Mouse (Mus musculus): ENCODE measurements around the gene Ahnak. TPM values are rescaled to one million over a fixed set of nuclear protein-coding genes. Genes with fewer than 3 reads are reported as not detected.

The Ahnak gene
- polyA plus RNA-seq, 1 experiment from 2014 or later, result 38.4 TPM

DNA sequence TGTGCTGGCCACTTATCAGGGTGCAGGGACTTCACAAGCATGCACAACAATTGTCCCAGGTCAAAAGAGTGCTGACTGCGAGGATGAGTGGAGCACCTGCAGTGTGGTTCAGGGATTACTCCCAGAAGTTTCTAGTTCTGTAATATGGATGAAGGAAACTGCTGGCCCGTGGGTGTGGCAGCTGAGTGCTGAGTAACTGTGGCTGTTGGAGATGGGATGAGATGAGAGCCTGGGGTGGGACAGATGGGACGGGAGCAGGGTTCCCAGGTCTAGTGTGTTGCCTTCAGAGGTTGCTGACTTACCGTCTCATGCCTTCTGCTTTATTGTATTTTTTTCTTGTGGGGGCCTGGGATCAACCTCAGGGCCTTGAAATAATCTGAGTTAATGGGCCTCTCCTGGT, 69.9 kb downstream of the Ahnak start:
- Histone ChIP-seq H3K4me1 (replicated peaks) (peaks cover 1% of the 10 kb centered on the region; the same call in 1 of the 2 replicates), H3K4me3 (no peak overlapping the region), H3K27me3 (no peaks in the 10 kb centered on the region), H3K27ac (no peak overlapping the region), H3K9me3 (replicated peaks) (no peaks in the 10 kb centered on the region), H3K4me2 (no peak overlapping the region), H3K36me3 (no peaks in the 10 kb centered on the region), H3K9ac (no peak overlapping the region)
- 70% methylated on average over 4 of the region's 4 CpGs for WGBS
- no peak for ATAC-seq (replicated peaks; ENCODE audit: insufficient number of reproducible peaks, insufficient read depth, low FRiP score, low read depth)

DNA sequence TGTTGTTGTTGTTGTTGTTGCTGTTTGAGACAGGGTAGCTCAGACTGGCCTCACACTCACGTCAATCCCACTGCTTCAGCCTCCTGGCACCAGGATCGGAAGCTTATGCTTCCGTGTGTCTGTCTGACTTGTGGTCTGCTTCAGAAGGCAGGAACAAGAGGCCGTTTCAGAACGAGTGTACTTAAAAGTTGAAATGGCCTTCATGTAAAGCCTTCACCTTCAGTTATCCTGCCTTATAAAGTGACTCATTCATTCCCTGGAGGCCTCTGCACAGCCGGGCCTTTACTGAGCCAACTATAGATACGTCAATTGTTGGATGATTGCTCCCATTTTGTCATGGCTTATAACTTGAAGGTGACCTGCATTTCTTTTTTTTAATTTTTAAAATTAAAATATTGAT, 70.3 kb downstream of the Ahnak start:
- ATAC-seq (replicated peaks; ENCODE audit: insufficient number of reproducible peaks, insufficient read depth, low FRiP score, low read depth), result no peak
- WGBS, result 68% methylated on average over 7 of the region's 7 CpGs
- H3K4me3 ChIP-seq, result no peak overlapping the region
- no peaks in the 10 kb centered on the region for H3K36me3 ChIP-seq
- no peaks in the 10 kb centered on the region for H3K4me1 ChIP-seq (replicated peaks)
- H3K4me2 ChIP-seq, result no peak overlapping the region
- H3K27me3 ChIP-seq, result no peaks in the 10 kb centered on the region
- H3K9ac ChIP-seq, result no peak overlapping the region
- no peak overlapping the region for H3K27ac ChIP-seq
- no peaks in the 10 kb centered on the region for H3K9me3 ChIP-seq (replicated peaks)

DNA sequence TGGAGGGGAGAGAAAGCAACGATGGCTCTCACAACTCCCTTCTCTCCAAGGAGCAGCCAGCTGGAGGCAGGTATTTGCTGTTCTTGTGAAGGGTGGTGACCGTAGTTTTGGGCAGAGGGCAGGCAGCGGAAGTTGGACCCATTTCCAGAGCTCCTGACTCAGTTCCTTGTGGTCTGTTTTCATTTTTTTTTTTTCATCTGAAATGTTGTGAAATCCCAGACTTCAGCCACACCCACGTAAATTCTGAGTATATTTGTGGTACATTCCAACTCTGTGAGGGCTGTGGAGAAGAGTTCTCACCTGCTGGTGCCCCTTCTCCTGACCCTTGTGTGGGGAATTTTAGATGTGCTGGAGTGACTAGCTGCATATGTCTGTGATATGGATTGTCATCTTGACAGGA, 71.0 kb downstream of the Ahnak start:
- no peaks in the 10 kb centered on the region for H3K4me1 ChIP-seq (replicated peaks)
- 75% methylated on average over 4 of the region's 4 CpGs for WGBS
- no peaks in the 10 kb centered on the region for H3K36me3 ChIP-seq
- no peaks in the 10 kb centered on the region for H3K27me3 ChIP-seq
- H3K4me3 ChIP-seq, result no peak overlapping the region
- no peak overlapping the region for H3K4me2 ChIP-seq
- ATAC-seq (replicated peaks; ENCODE audit: insufficient number of reproducible peaks, insufficient read depth, low FRiP score, low read depth), result no peak
- no peaks in the 10 kb centered on the region for H3K9me3 ChIP-seq (replicated peaks)
- no peak overlapping the region for H3K9ac ChIP-seq
- H3K27ac ChIP-seq, result no peak overlapping the region

DNA sequence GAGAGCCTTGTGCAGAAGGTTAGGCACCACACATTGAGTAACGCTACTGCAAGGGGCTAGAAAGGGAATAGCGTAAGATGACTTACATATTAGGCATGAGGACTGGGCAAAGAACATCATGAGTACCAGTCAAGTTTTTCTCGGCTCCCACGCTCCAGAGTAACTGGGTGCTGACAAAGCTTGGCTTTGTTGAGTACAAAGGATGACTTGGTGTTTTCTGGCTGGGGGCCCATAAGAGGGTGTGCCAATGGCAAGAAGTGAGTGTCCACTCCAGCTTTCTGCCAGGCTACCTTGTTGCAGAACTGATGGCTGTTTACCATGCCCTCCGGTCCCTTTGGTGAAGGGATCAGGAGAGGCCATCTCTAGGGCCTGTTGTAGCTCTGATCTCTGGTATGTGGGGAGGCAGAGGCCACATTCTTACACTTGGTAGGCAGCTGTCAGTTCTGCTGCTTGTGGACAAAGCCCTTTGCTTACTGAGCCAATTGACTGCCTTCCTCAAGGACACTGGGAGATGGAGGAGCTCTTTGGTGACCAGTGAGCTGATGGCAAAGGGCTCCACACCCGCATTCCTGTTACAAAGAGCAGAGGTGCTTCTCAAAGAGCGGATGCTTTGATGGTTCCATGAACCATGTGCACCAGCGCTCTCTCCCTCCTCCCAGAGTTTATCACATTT, 72.3 kb downstream of the Ahnak start:
- no peak overlapping the region for H3K9ac ChIP-seq
- no peaks in the 10 kb centered on the region for H3K36me3 ChIP-seq
- WGBS, result 83% methylated on average over 8 of the region's 8 CpGs
- peaks cover 4% of the 10 kb centered on the region for H3K4me1 ChIP-seq (replicated peaks)
- H3K9me3 ChIP-seq (replicated peaks), result no peaks in the 10 kb centered on the region
- H3K27ac ChIP-seq, result no peak overlapping the region
- H3K4me2 ChIP-seq, result no peak overlapping the region
- H3K27me3 ChIP-seq, result no peaks in the 10 kb centered on the region
- H3K4me3 ChIP-seq, result no peak overlapping the region
- no peak for ATAC-seq (replicated peaks; ENCODE audit: insufficient number of reproducible peaks, insufficient read depth, low FRiP score, low read depth)

- peaks cover 6% of the 10 kb centered on the region for H3K4me1 ChIP-seq (replicated peaks)
- H3K27ac ChIP-seq, result no peak overlapping the region
- ATAC-seq (replicated peaks; ENCODE audit: insufficient number of reproducible peaks, insufficient read depth, low FRiP score, low read depth), result no peak
- no peaks in the 10 kb centered on the region for H3K9me3 ChIP-seq (replicated peaks)
- no peak overlapping the region for H3K4me2 ChIP-seq
- no peak overlapping the region for H3K9ac ChIP-seq
- H3K4me3 ChIP-seq, result no peak overlapping the region
- whole genome bisulfite sequencing, result 76% methylated on average over 2 of the region's 2 CpGs
- no peaks in the 10 kb centered on the region for H3K27me3 ChIP-seq
- H3K36me3 ChIP-seq, result no peaks in the 10 kb centered on the region
Measured at GRCm38 (mm10) chr19:9062822-9063221, 73.7 kb downstream of the Ahnak start.

DNA sequence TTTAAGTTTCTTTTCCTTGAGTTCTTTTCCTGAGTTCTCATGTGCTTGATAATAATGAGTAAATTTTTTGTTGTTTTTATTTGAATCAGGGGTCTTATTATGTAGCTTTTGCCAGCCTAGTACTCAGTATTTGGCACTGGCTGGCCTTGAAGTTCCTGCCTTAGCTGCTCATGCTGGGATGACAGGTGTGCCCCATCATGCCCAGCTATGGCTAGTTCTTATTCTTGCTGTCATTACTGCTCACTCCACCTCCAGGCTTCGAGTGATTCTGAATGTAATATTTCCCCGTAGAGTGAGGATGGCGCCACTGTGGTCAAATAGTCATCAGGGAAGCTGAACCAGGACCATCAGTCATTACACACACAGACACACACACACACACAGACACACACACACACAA, 74.7 kb downstream of the Ahnak start:
- WGBS, result 88% methylated on average over 3 of the region's 3 CpGs
- no peak for ATAC-seq (replicated peaks; ENCODE audit: insufficient number of reproducible peaks, insufficient read depth, low FRiP score, low read depth)
- Histone ChIP-seq H3K27ac (no peak overlapping the region), H3K4me1 (replicated peaks) (peaks cover 6% of the 10 kb centered on the region), H3K27me3 (no peaks in the 10 kb centered on the region), H3K4me3 (no peak overlapping the region), H3K36me3 (no peaks in the 10 kb centered on the region), H3K4me2 (no peak overlapping the region), H3K9me3 (replicated peaks) (no peaks in the 10 kb centered on the region), H3K9ac (no peak overlapping the region)

GRCm38 (mm10) chr19:9065621-9066561, 76.8 kb downstream of the Ahnak start:
- Histone ChIP-seq H3K27ac (peak overlapping the region; percentile 23; the same call in 1 of the 2 replicates), H3K4me2 (no peak overlapping the region), H3K27me3 (no peaks in the 10 kb centered on the region), H3K9ac (no peak overlapping the region), H3K9me3 (replicated peaks) (no peaks in the 10 kb centered on the region), H3K36me3 (no peaks in the 10 kb centered on the region), H3K4me1 (replicated peaks) (peaks cover 20% of the 10 kb centered on the region), H3K4me3 (no peak overlapping the region)
- ATAC-seq (replicated peaks; ENCODE audit: insufficient number of reproducible peaks, insufficient read depth, low FRiP score, low read depth), result peak; percentile 30
- WGBS, result 53% methylated on average over 9 of the region's 9 CpGs

- Histone ChIP-seq H3K9ac (no peak overlapping the region), H3K27ac (no peak overlapping the region), H3K27me3 (no peaks in the 10 kb centered on the region), H3K4me2 (no peak overlapping the region), H3K4me1 (replicated peaks) (peaks cover 34% of the 10 kb centered on the region), H3K36me3 (no peaks in the 10 kb centered on the region), H3K4me3 (no peak overlapping the region), H3K9me3 (replicated peaks) (no peaks in the 10 kb centered on the region)
- 66% methylated on average over 5 of the region's 5 CpGs for WGBS
- ATAC-seq (replicated peaks; ENCODE audit: insufficient number of reproducible peaks, insufficient read depth, low FRiP score, low read depth), result no peak
Measured at GRCm38 (mm10) chr19:9067292-9067691, 78.2 kb downstream of the Ahnak start.

DNA sequence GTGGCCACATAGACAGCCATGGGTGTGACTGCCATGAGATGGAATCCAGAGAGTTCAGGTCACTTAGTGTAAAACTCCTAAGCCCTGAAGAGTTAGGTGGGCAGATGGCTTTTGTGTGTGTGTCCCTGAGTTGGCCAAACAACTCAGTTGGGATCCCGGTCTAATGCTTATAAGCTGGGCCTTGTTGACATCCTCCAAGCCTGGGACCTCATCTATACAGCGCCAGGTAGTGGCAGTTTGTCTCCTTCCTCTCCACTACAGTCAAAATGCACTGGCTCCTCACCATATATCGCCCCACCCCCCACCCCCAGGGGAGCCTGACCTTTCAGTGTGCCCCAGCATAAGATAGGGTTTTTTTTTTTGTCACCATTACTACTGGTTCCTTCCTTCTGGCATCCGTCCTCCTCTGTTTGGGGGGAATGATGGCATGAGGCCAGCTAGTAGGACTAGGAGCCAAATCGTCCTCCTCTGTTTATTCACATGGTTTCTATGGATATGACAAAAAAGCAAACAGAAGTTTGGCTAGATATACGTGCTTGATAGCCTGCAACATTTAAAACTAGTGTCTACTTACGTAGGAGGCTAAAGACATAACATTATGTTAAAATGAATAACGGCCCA, 80.7 kb downstream of the Ahnak start:
- H3K27ac ChIP-seq, result peak overlapping the region; percentile 69
- WGBS, result 40% methylated on average over 8 of the region's 8 CpGs
- H3K27me3 ChIP-seq, result no peaks in the 10 kb centered on the region
- no peak overlapping the region for H3K4me3 ChIP-seq
- H3K36me3 ChIP-seq, result no peaks in the 10 kb centered on the region
- H3K4me2 ChIP-seq, result no peak overlapping the region
- H3K9ac ChIP-seq, result no peak overlapping the region
- no peaks in the 10 kb centered on the region for H3K9me3 ChIP-seq (replicated peaks)
- H3K4me1 ChIP-seq (replicated peaks), result peaks cover 46% of the 10 kb centered on the region
- no peak for ATAC-seq (replicated peaks; ENCODE audit: insufficient number of reproducible peaks, insufficient read depth, low FRiP score, low read depth)

DNA sequence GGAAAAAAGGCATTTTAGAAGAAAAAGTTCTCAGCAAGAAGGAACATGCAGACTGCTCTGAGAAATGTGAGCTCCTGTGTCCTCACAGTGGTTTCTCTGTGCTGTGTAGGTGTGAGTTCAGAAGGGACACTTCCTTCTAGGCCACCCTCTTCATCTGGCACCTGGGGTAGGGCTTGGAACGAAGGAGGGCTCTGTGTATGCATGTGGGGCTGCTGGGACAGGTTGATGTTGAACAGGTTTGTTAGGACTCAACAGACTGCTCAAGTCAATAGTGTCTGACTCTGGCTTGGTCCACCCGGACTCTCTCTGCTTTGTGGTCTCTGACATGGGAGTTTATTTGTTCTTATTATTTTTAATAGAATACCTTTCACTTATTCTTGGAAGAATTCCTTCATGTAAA, 81.2 kb downstream of the Ahnak start:
- Histone ChIP-seq H3K36me3 (no peaks in the 10 kb centered on the region), H3K9me3 (replicated peaks) (no peaks in the 10 kb centered on the region), H3K27me3 (no peaks in the 10 kb centered on the region), H3K4me3 (no peak overlapping the region), H3K27ac (peak overlapping the region; percentile 69), H3K9ac (no peak overlapping the region), H3K4me1 (replicated peaks) (peaks cover 46% of the 10 kb centered on the region), H3K4me2 (no peak overlapping the region)
- ATAC-seq (replicated peaks; ENCODE audit: insufficient number of reproducible peaks, insufficient read depth, low FRiP score, low read depth), result no peak
- WGBS, result 59% methylated on average over 2 of the region's 2 CpGs

- Histone ChIP-seq H3K4me2 (no peak overlapping the region), H3K4me3 (no peak overlapping the region), H3K4me1 (replicated peaks) (peaks cover 40% of the 10 kb centered on the region), H3K27me3 (no peaks in the 10 kb centered on the region), H3K9me3 (replicated peaks) (no peaks in the 10 kb centered on the region), H3K36me3 (no peaks in the 10 kb centered on the region), H3K9ac (no peak overlapping the region), H3K27ac (peak overlapping the region; percentile 69)
- WGBS, result 30% methylated on average over 7 of the region's 7 CpGs
- peak; percentile 66 for ATAC-seq (replicated peaks; ENCODE audit: insufficient number of reproducible peaks, insufficient read depth, low FRiP score, low read depth)
Measured at GRCm38 (mm10) chr19:9071456-9072156, 82.5 kb downstream of the Ahnak start.
